Mouse (Mus musculus): Measurements from ENCODE around the gene D630023F18Rik.

D630023F18Rik gene

DNA sequence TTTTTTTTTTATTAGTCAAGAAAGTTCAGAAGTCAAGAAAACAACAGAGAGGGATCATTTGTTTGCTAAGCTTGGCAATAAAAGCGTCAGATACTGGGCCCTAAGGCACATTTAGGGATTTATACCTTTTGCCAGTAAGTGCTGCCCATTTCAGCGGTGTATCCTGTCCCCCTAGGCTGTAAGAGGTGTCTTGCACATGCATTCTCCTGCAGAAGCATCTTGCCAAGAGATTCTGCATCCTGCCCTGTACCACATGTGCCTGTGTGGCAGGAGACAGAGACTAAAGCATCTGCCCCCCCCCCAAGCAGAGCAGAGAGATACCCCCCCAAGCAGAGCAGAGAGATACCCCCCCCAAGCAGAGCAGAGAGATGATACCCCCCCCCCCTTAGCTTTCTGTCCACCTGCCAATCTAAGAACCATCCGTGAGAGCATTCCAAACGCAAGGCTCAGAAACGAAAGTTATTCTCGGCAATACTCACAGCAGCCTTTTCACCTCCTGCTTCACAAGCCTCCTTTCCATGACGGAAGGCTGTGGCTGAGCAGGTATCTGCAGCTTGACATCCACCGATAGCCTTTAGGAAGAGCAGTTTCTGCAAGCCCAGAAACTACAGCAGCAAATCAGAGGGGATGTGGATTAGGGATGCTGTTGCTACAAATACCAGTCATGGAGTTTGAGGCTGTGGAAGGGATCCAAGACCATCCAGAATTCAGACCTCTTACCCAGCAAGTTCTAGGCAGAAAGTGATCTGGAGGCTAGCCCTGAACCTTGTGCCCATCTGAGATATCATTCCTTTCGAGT is at the start of gene D630023F18Rik:
Gene D630023F18Rik (minus strand): TSS at position 641 of the 799 bp plus-strand sequence.
- DNase-seq, result no peak

DNA sequence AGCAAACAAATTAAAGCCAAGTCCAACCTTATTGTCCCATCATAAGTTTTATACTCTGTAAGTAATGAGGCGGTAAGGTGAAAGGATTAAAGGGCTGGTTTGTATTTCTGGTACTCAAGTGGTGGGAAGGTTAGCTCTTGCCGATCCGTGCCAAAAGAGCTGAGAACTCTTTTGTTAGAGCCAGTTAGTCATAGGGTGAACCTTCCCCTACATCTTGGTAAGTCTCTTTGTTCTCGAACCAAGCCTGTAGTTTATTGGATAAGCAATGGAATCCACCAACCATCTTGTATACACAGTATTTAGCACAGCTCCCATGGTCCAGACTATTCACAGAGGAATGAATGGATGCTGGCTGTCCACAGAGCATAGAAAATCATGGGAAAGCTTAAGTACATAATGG is 48.6 kb upstream of the D630023F18Rik start:
- DNase-seq, result no peak

DNA sequence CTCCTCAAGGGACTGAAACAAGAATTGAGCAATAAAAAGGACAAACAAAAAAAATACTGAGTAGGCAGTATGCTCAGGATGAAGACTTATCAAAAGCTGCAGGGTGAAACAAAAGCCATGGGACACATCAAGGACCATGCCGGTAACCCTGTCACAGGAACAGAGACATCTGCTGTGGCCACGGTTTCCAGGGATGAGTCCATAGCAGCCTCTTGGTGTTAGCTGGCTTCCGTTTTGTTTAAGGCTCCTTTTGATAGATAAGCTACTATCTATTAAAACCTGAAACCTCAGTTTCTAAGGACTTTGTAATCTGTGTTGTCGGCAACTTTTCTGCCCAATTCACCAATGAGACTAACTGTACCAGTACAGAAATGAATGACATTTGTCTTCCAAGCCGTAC is 46.9 kb upstream of the D630023F18Rik start:
- DNase-seq, result no peak

DNA sequence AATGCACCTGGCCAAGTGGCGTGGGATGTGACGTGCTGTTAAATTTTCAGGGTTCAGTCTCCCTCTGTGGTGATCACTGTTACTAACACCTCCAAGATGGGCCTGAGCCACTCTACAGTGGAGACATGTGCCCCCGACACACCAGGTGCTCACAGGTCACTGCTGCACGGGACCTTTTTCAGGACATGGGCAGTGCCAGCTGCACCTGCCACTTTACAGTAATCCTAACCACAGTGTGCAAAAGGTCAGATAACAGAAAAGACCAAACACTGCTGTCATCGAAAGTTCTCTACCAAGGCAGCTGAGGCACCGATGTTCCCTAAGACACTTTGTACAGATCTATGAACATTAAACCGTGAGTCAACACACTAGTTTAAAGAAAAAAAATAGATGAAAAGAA is 46.5 kb upstream of the D630023F18Rik start:
- no peak for DNase-seq

DNA sequence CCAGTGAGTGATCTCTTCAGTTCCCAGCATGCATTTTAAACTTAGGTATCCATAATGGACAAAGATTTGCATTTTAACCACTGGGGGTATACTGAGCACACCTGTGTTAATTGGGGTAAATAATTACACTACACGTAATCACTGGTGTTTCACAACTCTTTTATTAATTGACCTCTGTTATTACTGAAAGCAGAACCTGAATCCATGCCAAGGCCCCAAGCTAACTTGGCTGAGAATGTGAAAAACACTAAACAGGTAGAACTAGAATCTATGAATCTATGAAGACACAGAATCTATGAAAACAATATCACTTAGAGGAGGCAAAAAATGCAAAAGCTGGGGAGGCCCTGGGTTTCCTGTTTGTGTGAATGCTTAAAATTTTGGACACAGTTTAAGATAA is 44.5 kb upstream of the D630023F18Rik start:
- no peak for DNase-seq

DNA sequence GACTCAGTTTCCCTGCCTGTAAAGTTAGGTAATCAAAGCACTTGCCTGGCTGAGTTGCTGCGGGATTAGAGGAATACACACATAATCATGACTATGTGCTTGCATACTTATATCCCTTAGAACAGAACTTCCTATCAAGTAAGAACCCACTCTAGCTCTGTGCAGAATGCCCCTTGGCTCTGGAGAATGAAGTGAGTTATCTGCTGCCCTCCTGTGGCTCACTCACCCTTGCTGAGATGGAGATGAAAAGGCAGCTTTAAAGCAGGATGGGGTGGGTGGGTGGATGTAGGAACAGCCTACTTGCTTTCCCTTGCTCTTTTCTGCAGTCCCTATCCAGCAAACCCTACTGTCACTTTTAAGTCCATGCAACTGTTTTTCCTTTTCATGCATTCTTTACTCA is 39.2 kb upstream of the D630023F18Rik start:
- no peak for DNase-seq

DNA sequence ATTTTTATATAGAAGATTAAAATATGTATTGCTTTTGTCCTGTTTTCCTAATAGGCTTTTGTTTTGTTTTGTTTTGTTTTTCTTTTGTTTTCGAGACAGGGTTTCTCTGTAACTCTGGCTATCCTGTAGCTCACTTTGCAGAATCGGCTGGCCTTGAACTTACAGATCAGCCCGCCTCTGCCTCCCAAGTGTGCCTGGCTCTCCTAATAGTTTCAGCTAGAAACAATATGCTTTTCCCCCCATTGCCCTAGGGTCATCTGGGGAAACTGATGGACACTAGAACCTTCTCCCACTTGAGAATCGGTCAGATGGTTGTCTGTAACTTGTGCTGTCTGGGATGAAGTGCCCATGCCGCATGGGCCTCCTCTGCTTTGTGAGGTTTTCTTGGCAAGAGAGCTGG is 33.1 kb upstream of the D630023F18Rik start:
- no peak for DNase-seq

DNA sequence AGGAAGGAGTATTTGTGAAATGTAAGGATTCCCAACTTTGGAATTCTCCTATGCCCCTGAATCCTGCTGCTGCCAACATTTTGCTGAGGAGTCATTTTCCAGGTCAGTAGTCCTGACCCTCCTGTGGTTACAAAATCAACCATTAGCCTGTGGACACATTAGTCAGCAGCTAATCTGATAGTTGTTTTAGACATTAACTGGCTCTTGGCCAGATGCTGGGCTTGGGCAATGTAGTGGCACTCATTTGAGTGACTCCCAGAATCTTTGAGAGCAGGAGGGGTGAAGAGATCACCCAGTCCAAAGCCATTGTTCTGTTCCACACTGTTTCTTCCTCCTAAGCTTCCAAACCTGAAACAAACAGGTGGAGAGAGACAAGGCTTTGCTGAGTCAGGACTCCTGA is 31.8 kb upstream of the D630023F18Rik start:
- DNase-seq, result peak; percentile 48

DNA sequence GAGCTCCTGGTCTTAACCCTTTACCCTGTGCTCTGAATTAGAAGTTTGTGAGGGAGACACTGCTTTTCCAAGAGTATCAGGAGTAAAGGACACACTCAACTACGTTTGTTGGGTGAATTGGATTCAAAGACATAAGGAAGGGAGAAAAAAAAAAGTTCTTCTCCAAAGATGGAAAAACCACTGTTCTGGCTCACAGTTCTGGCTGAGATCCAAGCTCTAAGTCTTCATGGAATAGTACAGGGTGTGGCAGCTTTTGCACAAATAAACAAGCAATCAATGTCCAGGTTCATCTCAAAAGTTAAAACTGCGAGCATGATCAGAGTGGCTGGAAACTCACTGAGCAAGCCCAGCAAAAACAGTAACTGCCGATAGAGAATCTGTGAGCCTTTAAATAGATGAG is 25.0 kb upstream of the D630023F18Rik start:
- DNase-seq, result no peak

DNA sequence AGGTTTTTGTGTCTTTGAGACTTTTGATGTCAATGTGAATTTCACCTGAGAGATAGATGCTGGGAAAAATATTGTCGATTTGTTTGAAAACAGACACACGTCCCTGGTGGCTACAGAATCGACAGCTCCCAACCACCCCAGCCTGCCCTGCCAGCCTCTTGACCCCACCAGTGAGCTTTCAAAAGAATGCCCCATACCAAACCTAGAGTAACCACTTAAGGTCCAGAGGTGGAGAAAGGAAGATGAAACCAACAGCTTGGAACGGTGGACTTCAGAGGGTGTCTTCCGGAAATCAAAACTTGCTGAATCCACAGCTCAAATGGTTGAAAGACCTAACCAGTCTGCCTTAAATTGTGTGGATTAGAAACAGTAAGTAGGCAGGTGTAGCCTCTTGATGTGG is 24.3 kb upstream of the D630023F18Rik start:
- no peak for DNase-seq

DNA sequence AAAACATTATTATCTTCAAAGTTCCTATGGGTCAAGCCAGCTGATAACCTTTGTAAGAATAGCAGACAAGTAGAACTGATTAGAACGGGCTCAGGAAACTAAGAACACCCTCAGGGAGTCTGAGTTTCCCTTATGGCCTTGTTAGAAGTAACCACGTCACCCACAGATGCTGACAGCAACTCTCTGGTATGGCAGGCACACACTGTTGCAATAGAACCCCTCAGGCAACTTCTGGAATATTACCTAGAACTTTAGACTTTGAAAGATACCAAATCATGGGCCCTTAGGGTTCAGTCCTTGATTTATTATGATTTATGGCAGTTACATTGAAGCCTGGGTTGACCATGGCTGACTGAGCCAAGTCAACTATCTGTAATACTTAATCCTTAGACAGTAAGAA is 23.6 kb upstream of the D630023F18Rik start:
- DNase-seq, result no peak

DNA sequence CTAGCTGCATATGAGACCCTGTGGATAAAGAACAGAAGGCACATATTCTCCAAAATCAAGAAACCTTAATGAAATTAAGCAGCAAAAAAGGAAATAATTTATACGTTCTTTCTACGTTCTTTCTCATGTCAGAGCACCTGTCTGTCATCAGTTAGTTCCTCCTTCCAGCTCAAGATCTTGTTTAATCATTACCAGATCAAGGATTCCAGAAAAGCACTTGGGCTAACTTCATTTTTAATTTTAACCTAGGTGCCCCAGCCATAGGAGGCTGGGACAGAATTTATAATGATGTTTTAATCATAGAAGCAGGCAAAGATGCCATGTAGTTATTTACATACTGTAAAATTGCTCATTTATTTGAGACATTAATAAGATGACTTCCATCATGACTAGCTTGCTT is 21.8 kb upstream of the D630023F18Rik start:
- DNase-seq, result no peak

DNA sequence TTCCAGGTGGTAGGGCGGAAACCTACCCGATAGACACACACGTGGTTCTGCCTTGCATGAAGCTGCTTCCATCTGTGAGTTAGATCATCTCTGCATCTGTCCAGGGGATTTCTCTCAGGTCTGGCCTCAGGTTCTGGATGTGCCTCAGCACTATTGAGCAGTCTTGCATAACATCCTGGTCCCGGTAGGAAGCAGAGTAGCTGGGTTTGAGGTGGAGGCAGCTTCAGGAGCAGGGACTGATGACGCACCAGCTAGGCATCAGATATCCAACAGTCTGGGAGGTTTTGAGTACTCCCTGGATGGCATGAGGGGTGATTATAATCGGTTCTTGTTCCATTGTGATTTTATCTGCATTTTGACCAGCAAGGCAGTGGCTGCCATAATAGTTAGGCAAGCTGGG is 14.5 kb upstream of the D630023F18Rik start:
- DNase-seq, result no peak

DNA sequence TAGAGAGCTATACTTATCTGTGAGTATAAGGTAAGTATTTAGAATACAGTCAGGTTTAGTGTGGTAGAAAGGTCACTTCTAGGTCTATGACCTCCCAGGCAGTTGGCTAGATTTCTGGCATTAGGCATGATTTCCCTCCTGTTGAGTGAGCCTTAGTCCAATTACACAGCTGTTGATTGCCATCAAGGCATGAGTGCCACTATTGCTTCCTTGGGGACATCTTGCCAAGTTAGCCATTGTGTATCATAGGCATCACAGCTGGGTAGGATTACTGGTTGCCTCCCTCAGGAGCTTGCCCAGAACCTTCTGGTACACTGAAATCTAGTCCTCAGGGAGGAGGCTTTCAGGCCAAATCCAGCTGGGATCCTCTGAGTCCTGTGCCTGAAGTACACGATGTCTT is 9.8 kb upstream of the D630023F18Rik start:
- DNase-seq, result no peak

DNA sequence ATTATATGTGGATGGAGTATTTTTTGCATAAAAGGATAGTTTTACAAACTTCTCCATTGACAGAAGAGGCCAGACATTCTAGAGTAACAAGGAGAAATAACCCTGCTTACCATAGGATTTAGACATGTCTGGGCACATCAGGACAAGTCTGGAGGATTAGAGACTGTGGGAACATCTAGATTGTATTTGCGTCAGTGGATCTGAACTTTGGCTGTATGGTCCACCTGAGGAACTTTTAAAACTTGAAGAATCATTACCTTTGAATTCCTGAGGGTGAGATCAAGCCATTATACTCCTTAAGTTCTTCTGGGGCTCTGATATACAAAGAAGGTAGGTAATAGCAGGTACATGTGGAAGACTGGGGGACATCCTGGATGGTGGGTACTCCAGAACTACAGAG is 8.7 kb upstream of the D630023F18Rik start:
- no peak for DNase-seq

DNA sequence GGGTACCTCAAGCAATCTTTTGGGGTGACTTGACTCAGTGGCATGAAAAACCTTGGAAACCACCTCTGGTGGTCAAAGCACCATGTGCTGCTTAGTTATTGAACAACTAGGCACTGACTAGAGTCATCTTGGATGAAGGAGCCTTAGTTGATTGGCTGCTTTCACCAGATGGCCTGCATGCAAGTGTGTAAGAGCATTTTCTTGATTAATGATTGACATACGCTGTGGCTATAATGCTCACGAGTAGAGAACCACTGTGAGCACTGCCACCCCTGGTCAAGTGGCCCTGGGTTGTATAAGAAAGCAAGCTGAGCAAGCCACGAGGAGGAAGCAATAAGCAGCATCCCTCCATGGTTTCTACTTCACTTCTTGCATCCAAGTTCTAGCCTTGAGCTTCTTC is 7.2 kb upstream of the D630023F18Rik start:
- no peak for DNase-seq

DNA sequence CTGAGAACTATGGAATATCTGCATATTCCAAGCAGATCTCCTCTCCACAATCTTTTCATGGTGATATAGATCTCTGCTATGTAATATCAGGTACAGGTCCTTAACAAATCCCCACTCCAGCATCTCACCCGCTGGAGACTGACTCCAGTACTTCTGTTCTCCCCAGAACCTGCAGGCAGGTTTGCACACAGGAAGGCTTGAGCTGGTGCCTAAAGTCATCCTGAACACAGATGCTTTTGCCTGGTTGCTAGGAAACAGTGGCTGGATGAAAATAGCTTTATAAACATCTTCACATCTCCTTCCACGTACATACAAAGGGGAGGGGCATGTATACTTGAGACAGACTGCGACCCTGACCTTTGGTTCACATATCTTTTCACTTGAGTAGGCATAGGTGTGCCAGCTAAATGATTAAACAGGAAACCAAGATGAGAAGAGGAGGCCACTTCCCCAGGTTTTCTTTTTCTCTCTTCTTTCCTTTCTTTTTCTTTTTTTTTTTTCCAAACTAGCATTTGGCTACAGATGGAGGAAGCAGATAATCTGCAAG is 6.7 kb upstream of the D630023F18Rik start:
- DNase-seq, result no peak

DNA sequence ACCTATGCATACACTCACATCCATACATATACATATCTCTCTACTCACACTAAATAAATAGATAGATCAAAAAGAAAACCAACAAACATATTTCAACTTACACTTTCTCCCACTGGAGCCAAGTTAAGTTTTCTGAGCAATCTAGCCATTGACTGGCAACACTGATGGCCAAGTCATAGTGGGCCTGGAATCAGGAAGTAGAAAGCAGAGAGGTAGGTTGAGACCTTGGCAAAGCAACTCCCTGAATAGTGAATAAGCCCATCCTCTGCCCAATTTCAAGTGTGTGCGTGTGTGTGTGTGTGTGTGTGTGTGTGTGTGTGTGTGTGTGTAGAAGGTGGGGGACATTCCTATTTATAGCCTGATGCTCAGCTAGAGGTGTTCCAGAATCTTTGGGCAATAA is 3.6 kb downstream of the D630023F18Rik start, which contains the start of gene Gm28845:
Gene Gm28845 (minus strand): TSS at position 121 of the 400 bp plus-strand sequence.
- no peak for DNase-seq

DNA sequence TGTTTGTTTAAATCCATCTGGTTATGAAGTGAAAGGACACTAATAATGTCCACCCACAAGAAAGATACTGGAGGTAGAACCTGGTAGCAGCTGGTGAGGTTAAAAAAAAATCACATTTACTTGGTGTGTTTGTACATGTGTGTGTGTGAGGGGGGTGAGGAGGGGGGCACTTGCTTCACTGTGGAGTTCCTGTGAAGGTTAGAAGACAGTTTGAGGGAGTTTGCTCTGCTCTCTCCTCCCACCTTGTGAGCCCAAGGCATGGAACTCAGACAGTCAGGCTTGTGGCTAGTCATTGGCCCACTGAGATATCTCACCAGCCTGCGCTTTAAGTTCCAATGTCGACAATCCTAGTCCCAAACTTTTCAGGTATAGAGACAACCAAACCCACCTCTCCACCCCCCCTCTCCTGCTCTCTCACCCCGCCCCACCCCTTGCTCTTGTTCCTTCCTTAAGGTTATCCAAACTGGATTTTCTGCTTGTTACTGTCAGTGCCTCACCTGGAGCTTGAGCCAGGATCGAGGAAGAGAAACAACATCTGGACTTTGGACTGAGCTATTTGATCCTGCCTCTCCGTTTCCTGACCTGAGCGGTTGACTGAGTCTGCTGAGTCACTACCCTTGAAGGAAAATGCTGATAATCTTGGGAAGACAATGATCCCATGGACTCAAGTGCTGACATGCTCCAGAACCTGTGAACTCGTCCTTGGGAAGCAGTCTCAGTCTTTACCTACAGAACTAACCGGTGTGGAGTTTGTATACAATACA is 4.7 kb downstream of the D630023F18Rik start:
- DNase-seq, result no peak

DNA sequence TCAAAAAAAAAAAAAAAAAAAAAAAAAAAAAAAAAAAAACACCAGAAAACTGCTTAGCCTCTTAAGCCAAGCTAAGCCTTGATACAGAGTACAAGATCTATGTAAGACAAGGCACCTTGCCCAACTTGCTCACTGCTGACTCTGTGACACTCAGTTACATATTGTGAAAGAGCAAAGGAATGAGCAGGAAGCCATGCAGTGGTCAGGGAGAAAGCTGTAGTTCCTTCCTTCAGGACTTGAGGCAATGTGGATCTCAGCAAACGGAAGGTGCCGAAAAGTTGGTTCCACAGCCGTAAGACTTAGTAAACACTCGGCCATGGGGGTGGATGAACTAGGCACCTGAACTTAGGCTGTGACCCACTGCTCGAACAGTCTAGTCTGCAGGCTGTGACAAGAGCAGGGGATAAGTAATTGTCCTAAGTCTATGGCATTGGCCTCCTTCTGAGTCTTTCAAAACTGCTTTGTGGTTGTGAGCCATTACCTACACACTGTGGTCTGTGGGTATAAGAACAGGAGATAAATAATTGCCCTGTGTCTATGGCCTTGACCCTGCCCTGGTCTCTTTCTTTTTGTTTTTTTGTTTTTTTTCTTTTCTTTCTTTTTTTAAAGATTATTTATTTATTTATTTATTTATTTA is 9.4 kb downstream of the D630023F18Rik start:
- DNase-seq, result peak; percentile 40

DNA sequence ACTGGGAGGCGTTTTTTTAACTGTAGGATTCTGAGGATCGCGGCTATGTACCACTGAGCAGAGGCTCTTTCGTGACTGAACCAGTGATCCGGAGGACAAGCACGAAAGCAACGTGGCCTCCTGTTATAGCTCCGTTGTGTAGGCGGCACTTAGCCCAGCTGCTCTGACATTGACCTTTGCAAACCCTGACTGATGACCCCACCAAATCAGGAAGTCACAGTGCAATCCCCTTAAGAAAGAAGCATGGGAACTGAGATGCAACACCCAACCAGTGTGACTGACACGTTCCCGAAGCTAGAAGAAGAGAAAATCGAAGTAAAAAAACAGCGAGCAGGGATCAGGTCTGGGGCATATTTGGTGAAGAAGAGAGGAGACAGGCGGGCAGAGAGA is 10.2 kb downstream of the D630023F18Rik start:
- DNase-seq, result peak; percentile 18

DNA sequence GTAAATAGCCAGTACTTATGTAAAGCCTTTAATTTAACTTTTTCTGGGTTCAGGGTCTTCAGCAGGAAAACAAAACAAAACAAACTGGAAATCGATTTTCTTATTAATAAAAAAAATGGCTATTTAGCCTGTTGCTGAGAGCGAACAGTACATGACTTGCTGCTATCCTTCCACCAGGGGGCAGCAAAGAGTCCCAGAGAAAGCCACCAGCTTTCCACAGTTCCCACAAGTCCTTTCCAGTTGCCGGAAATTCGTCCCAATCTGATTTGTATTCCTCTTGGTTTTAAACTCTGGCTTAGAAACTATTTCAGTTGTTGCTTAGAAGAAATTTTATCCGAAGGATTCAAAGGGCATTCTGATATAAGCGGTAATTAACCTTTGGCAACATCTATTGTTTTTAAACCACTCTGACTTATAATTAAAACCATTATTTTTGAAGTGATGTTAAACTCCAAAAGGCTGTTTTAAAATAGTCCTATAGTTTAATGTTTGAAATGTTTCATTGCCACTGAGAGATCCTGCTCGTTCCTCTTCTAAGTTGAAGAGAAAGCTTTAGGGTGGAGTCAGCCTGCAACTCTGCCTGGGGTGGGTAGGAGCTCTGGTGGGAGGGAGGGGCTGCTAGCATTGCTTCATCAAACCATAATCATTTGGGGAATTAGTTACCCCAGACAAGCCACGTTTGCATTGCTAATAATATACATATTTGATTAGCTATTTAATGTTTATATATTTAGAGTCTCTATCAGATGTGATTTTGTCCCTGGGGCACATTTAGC is 10.8 kb downstream of the D630023F18Rik start:
- peak; percentile 84 for DNase-seq

Measured in lung, postnatal 10 days (tissue).